Mouse (Mus musculus): ENCODE measurements around the gene Igfbp7. TPM values are rescaled to one million over a fixed set of nuclear protein-coding genes. Genes with fewer than 3 reads are reported as not detected.

The Igfbp7 gene
- total and polyA plus RNA-seq, 3 experiments, result 0.17 to 0.70 (median 0.35) TPM

- TF ChIP-seq ZNF384 (IDR thresholded peaks at IDR 0.05; ENCODE audit: low read depth, low read length) (no peak), TBP (conservative IDR thresholded peaks at IDR 0.05; ENCODE audit: low read depth, low read length) (no peak), USF2 (conservative IDR thresholded peaks at IDR 0.05; ENCODE audit: low read depth, low read length) (no peak), HCFC1 (IDR thresholded peaks at IDR 0.05; ENCODE audit: low read depth, low read length) (no peak), POLR2A (IDR thresholded peaks at IDR 0.05; ENCODE audit: low read depth, low read length) (no peak), SIN3A (IDR thresholded peaks at IDR 0.05; ENCODE audit: low read length) (no peak), ZMIZ1 (IDR thresholded peaks at IDR 0.05; ENCODE audit: low read depth, low read length) (no peak), NELFE (IDR thresholded peaks at IDR 0.05; ENCODE audit: low read depth, low read length) (no peak), MAZ (IDR thresholded peaks at IDR 0.05; ENCODE audit: low read depth, low read length) (no peak), BHLHE40 (IDR thresholded peaks at IDR 0.05; ENCODE audit: low read depth, low read length) (no peak), KAT2A (IDR thresholded peaks at IDR 0.05; ENCODE audit: insufficient replicate concordance, low read length) (no peak), NRF1 (IDR thresholded peaks at IDR 0.05; ENCODE audit: low read depth, low read length) (no peak), TCF12 (IDR thresholded peaks at IDR 0.05; ENCODE audit: low read depth, low read length) (no peak), CTCF (conservative IDR thresholded peaks at IDR 0.05 in 1 of 2, IDR thresholded peaks at IDR 0.05 in 1 of 2; ENCODE audit: low read depth in 2 of 2, low read length in 2 of 2) (no peak), RAD21 (IDR thresholded peaks at IDR 0.05; ENCODE audit: low read depth, low read length) (no peak), JUND (conservative IDR thresholded peaks at IDR 0.05; ENCODE audit: low read depth, low read length) (no peak), ZC3H11A (IDR thresholded peaks at IDR 0.05; ENCODE audit: low read depth, low read length) (no peak)
- H3K4me1 ChIP-seq (ENCODE audit: control insufficient read depth in 1 of 2, insufficient read depth in 2 of 2), result peaks cover 16 to 63% of the 10 kb centered on the region in 2 experiments
- H3K27me3 ChIP-seq (replicated peaks), result no peaks in the 10 kb centered on the region
- H3K27ac ChIP-seq (ENCODE audit: insufficient read depth, low read depth), result no peak overlapping the region
- in situ Hi-C loops (cut with MboI; ENCODE audit: low pct_ligation_motif_present, low pct_unique_long_range_greater_than_20kb, low sequenced_read_pairs), result no loop called here
- no peak overlapping the region for H3K4me2 ChIP-seq (ENCODE audit: insufficient read depth, low read depth, poor library complexity, severe bottlenecking)
- dilution Hi-C loops (cut with MboI; ENCODE audit: extremely low pct_ligation_motif_present, extremely low pct_unique_long_range_greater_than_20kb, low sequenced_read_pairs), result no loop called here
- no peaks in the 10 kb centered on the region for H3K36me3 ChIP-seq (replicated peaks in 1 of 2; ENCODE audit: control insufficient read depth in 1 of 2, insufficient read depth in 1 of 2, low read length in 1 of 2)
- H3K9me3 ChIP-seq (replicated peaks; ENCODE audit: low read length), result no peaks in the 10 kb centered on the region
- no peaks in the 10 kb centered on the region for H3K79me2 ChIP-seq (replicated peaks; ENCODE audit: control insufficient read depth, extremely low read depth, insufficient read depth, poor library complexity, severe bottlenecking)
- no peak overlapping the region for H3K4me3 ChIP-seq (replicated peaks in 1 of 3; ENCODE audit: low read depth in 2 of 3, low read length in 2 of 3, poor library complexity in 1 of 3)
- DNase-seq (ENCODE audit: extremely low read depth), result no peak
- no peak overlapping the region for H3K9ac ChIP-seq (ENCODE audit: insufficient read depth, low read depth)
Measured at GRCm38 (mm10) chr5:77380321-77380901, 27.4 kb downstream of the Igfbp7 start.

- H3K27me3 ChIP-seq (replicated peaks), result no peaks in the 10 kb centered on the region
- no peaks in the 10 kb centered on the region for H3K79me2 ChIP-seq (replicated peaks; ENCODE audit: control insufficient read depth, extremely low read depth, insufficient read depth, poor library complexity, severe bottlenecking)
- no peak overlapping the region for H3K9ac ChIP-seq (ENCODE audit: insufficient read depth, low read depth)
- H3K9me3 ChIP-seq (replicated peaks; ENCODE audit: low read length), result no peaks in the 10 kb centered on the region
- H3K27ac ChIP-seq (ENCODE audit: insufficient read depth, low read depth), result no peak overlapping the region
- dilution Hi-C loops (cut with MboI; ENCODE audit: extremely low pct_ligation_motif_present, extremely low pct_unique_long_range_greater_than_20kb, low sequenced_read_pairs), result no loop called here
- no peaks in the 10 kb centered on the region for H3K36me3 ChIP-seq (replicated peaks in 1 of 2; ENCODE audit: control insufficient read depth in 1 of 2, insufficient read depth in 1 of 2, low read length in 1 of 2)
- no peak overlapping the region for H3K4me2 ChIP-seq (ENCODE audit: insufficient read depth, low read depth, poor library complexity, severe bottlenecking)
- in situ Hi-C loops (cut with MboI; ENCODE audit: low pct_ligation_motif_present, low pct_unique_long_range_greater_than_20kb, low sequenced_read_pairs), result no loop called here
- no peak overlapping the region for H3K4me3 ChIP-seq (replicated peaks in 1 of 3; ENCODE audit: low read depth in 2 of 3, low read length in 2 of 3, poor library complexity in 1 of 3)
- peaks cover 19 to 63% of the 10 kb centered on the region in 2 experiments for H3K4me1 ChIP-seq (ENCODE audit: control insufficient read depth in 1 of 2, insufficient read depth in 2 of 2)
- DNase-seq (ENCODE audit: extremely low read depth), result no peak
- TF ChIP-seq BHLHE40 (IDR thresholded peaks at IDR 0.05; ENCODE audit: low read depth, low read length) (0 out of 2 replicates have a peak, but pooled peaks have one; percentile 9), ZNF384 (IDR thresholded peaks at IDR 0.05; ENCODE audit: low read depth, low read length) (no peak)
Measured at GRCm38 (mm10) chr5:77379434-77380135, 28.3 kb downstream of the Igfbp7 start.

All from CH12.LX (cell line).